Mouse (Mus musculus) hindbrain, embryonic 15.5 days (tissue): ENCODE measurements around the gene Arid5b. TPM values are rescaled to one million over a fixed set of nuclear protein-coding genes. Genes with fewer than 3 reads are reported as not detected.

Experiments used
- ATAC-seq: fragments of 200-750 bp; cut with Nextera tagmentation; 2 replicates; pipeline ENCODE4 v1.8.0; 2017; ENCODE audit warnings: low read depth, moderate number of reproducible peaks, moderate TSS enrichment; ENCODE audit not compliant: low FRiP score
- H3K27ac ChIP-seq: fragments of 300-500 bp; sonication (generic); replicated peaks from 2 replicates; pipeline ENCODE4 v1.5.1; 2015; ENCODE audit warnings: mild to moderate bottlenecking, inconsistent platforms
- H3K27me3 ChIP-seq: fragments of 300-500 bp; sonication (generic); 2 replicates; pipeline ENCODE4 v1.6.1; 2015; ENCODE audit warnings: control low read depth, inconsistent platforms
- H3K36me3 ChIP-seq: fragments of 300-500 bp; sonication (generic); 2 replicates; pipeline ENCODE4 v1.6.1; 2015; ENCODE audit warnings: control low read depth, inconsistent platforms
- H3K4me1 ChIP-seq: fragments of 300-500 bp; sonication (generic); replicated peaks from 2 replicates; pipeline ENCODE4 v1.6.1; 2015; ENCODE audit warnings: control low read depth, inconsistent platforms
- H3K4me2 ChIP-seq: fragments of 300-500 bp; sonication (generic); 2 replicates; pipeline ENCODE4 v1.6.1; 2015; ENCODE audit warnings: moderate library complexity, mild to moderate bottlenecking, inconsistent platforms
- H3K4me3 ChIP-seq: fragments of 300-500 bp; sonication (generic); 2 replicates; pipeline ENCODE4 v1.5.1; 2015; ENCODE audit warnings: mild to moderate bottlenecking, inconsistent platforms
- H3K9ac ChIP-seq: fragments of 300-500 bp; sonication (generic); 2 replicates; pipeline ENCODE4 v1.6.1; 2015; ENCODE audit warnings: inconsistent platforms
- H3K9me3 ChIP-seq: fragments of 300-500 bp; sonication (generic); 2 replicates; pipeline ENCODE4 v1.6.1; 2016; ENCODE audit warnings: control low read depth, inconsistent platforms
- WGBS: fragments of 180-500 bp; shearing (Covaris S2); methylation state at CpG from one replicate; pipeline ENCODE4 v1.1.7; 2015; 5-methylcytosine and 5-hydroxymethylcytosine counted together
- polyA plus RNA-seq: library from polyadenylated mRNA; unstranded; fragments of >200 nt; fragmentation: Nextera tagmentation; extraction: Ambion mirVana; gene quantifications from 2 replicates; pipeline ENCODE4 v1.2.1, GENCODE M21; 2015

Arid5b gene
- polyA plus RNA-seq, 1 experiment from 2014 or later, result 17.4 TPM

- Histone ChIP-seq H3K4me2 (no peak overlapping the region), H3K9me3 (no peaks in the 10 kb centered on the region), H3K4me3 (no peak overlapping the region), H3K4me1 (no peaks in the 10 kb centered on the region), H3K27ac (no peak overlapping the region), H3K9ac (no peak overlapping the region), H3K36me3 (peaks cover 28% of the 10 kb centered on the region), H3K27me3 (no peaks in the 10 kb centered on the region)
- 91% methylated on average over 19 of the region's 19 CpGs for WGBS
- ATAC-seq, result no peak
Measured at GRCm38 (mm10) chr10:68097821-68098675, 180.5 kb downstream of the Arid5b start.

DNA sequence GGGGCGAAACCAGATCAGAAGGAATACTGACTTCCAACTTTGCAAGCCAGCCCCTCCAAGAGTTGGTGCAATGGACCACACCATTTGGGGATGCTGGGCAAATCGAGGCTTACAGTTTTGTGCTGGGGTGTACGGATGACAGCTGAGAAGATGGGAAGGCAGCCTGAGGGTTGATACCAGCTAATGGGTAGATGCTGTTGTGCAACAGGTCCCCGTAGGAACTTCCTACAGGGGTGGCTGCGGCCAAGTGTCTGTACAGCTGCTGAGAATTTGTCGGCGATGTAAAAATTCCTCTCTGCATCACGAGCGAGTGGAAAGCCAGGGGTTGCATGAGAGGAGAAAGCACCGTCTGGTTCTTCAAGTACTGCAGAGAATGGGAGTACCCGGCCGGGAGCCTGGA, 182.1 kb downstream of the Arid5b start:
- Histone ChIP-seq H3K9me3 (no peaks in the 10 kb centered on the region), H3K4me1 (no peaks in the 10 kb centered on the region), H3K4me2 (no peak overlapping the region), H3K27ac (no peak overlapping the region), H3K27me3 (no peaks in the 10 kb centered on the region), H3K9ac (no peak overlapping the region), H3K4me3 (no peak overlapping the region), H3K36me3 (peaks cover 24% of the 10 kb centered on the region)
- ATAC-seq, result no peak
- WGBS, result 96% methylated on average over 12 of the region's 12 CpGs

DNA sequence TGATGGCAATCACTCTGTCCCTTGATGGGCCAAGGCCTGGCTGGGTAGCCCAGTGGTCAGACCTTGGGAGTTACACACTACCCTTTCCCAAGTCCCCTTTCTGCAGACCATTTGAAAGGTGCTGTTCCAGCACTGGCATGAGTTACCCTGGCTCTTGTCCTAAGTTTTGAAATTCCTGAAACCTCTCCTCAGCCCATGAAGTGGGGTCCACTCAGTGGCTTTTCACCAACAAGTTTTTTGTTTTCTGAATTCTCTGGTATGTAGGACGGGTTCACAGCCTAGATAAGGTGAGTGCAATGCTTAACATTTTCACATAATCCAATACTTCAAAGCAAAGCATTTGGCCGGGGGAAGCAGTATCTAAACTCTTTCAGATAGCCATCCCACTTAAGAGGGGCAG, 183.4 kb downstream of the Arid5b start:
- WGBS, result 86% methylated on average over 2 of the region's 2 CpGs

GRCm38 (mm10) chr10:68093496-68093895, 185.0 kb downstream of the Arid5b start:
- no peak overlapping the region for H3K4me3 ChIP-seq
- no peak overlapping the region for H3K9ac ChIP-seq
- 74% methylated on average over 3 of the region's 3 CpGs for WGBS
- no peaks in the 10 kb centered on the region for H3K27me3 ChIP-seq
- H3K27ac ChIP-seq, result no peak overlapping the region
- no peaks in the 10 kb centered on the region for H3K4me1 ChIP-seq
- ATAC-seq, result no peak
- no peak overlapping the region for H3K4me2 ChIP-seq
- peaks cover 22% of the 10 kb centered on the region for H3K36me3 ChIP-seq
- H3K9me3 ChIP-seq, result no peaks in the 10 kb centered on the region

More for the DNA sequence above, 183.4 kb downstream of the Arid5b start:
- Histone ChIP-seq H3K4me1 (no peaks in the 10 kb centered on the region), H3K9ac (no peak overlapping the region), H3K4me3 (no peak overlapping the region), H3K9me3 (no peaks in the 10 kb centered on the region), H3K27ac (no peak overlapping the region), H3K4me2 (no peak overlapping the region), H3K27me3 (no peaks in the 10 kb centered on the region), H3K36me3 (peaks cover 22% of the 10 kb centered on the region)
- ATAC-seq, result no peak

GRCm38 (mm10) chr10:68091840-68092239, 186.7 kb downstream of the Arid5b start:
- no peaks in the 10 kb centered on the region for H3K4me1 ChIP-seq
- 89% methylated on average over 4 of the region's 4 CpGs for WGBS
- ATAC-seq, result no peak
- H3K36me3 ChIP-seq, result peaks cover 8% of the 10 kb centered on the region
- no peak overlapping the region for H3K4me3 ChIP-seq
- H3K9ac ChIP-seq, result no peak overlapping the region
- H3K4me2 ChIP-seq, result no peak overlapping the region
- no peak overlapping the region for H3K27ac ChIP-seq
- H3K9me3 ChIP-seq, result no peaks in the 10 kb centered on the region
- no peaks in the 10 kb centered on the region for H3K27me3 ChIP-seq

- no peak for ATAC-seq
- H3K4me1 ChIP-seq, result no peaks in the 10 kb centered on the region
- peaks cover under 1% of the 10 kb centered on the region; the same call in 1 of the 2 replicates for H3K36me3 ChIP-seq
- 70% methylated on average over 11 of the region's 11 CpGs for WGBS
- no peak overlapping the region for H3K4me3 ChIP-seq
- H3K9me3 ChIP-seq, result no peaks in the 10 kb centered on the region
- no peak overlapping the region for H3K4me2 ChIP-seq
- no peaks in the 10 kb centered on the region for H3K27me3 ChIP-seq
- no peak overlapping the region for H3K9ac ChIP-seq
- no peak overlapping the region for H3K27ac ChIP-seq
Measured at GRCm38 (mm10) chr10:68091011-68091410, 187.5 kb downstream of the Arid5b start.

- no peaks in the 10 kb centered on the region for H3K9me3 ChIP-seq
- ATAC-seq, result no peak
- H3K27ac ChIP-seq, result no peak overlapping the region
- no peak overlapping the region for H3K9ac ChIP-seq
- no peak overlapping the region for H3K4me2 ChIP-seq
- no peaks in the 10 kb centered on the region for H3K36me3 ChIP-seq
- WGBS, result 84% methylated on average over 3 of the region's 3 CpGs
- no peak overlapping the region for H3K4me3 ChIP-seq
- no peaks in the 10 kb centered on the region for H3K27me3 ChIP-seq
- H3K4me1 ChIP-seq, result no peaks in the 10 kb centered on the region
Measured at GRCm38 (mm10) chr10:68090544-68090943, 188.0 kb downstream of the Arid5b start.

DNA sequence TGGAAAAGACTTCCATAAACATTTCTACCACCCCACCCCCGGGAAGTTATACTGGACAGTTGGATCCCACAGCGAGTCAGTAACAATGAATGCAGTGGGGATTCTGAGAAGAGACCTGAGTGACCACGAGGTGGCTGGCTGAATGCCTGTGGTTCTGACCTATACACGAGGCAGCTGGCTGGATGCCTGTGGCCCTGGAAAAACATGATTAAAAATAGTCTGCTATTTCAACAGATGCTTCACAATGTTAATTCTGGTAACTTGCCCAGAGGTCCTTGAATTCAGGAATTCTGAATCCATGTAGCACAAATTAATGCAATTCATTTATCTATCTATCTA, 188.4 kb downstream of the Arid5b start:
- H3K9me3 ChIP-seq, result no peaks in the 10 kb centered on the region
- WGBS, result 60% methylated on average over 4 of the region's 4 CpGs
- H3K36me3 ChIP-seq, result no peaks in the 10 kb centered on the region
- no peak overlapping the region for H3K4me2 ChIP-seq
- no peak overlapping the region for H3K9ac ChIP-seq
- no peak overlapping the region for H3K4me3 ChIP-seq
- ATAC-seq, result no peak
- no peaks in the 10 kb centered on the region for H3K27me3 ChIP-seq
- H3K27ac ChIP-seq, result no peak overlapping the region
- H3K4me1 ChIP-seq, result no peaks in the 10 kb centered on the region

GRCm38 (mm10) chr10:68089435-68090196, 188.9 kb downstream of the Arid5b start:
- ATAC-seq, result no peak
- H3K27me3 ChIP-seq, result no peaks in the 10 kb centered on the region

GRCm38 (mm10) chr10:68087722-68088121, 190.8 kb downstream of the Arid5b start:
- H3K27ac ChIP-seq, result no peak overlapping the region

More at GRCm38 (mm10) chr10:68089435-68090196, 188.9 kb downstream of the Arid5b start:
- no peak overlapping the region for H3K9ac ChIP-seq
- no peak overlapping the region for H3K4me3 ChIP-seq
- no peaks in the 10 kb centered on the region for H3K4me1 ChIP-seq
- H3K4me2 ChIP-seq, result no peak overlapping the region
- 69% methylated on average over 15 of the region's 15 CpGs for WGBS
- no peaks in the 10 kb centered on the region for H3K9me3 ChIP-seq
- H3K36me3 ChIP-seq, result no peaks in the 10 kb centered on the region
- no peak overlapping the region for H3K27ac ChIP-seq

GRCm38 (mm10) chr10:68086973-68087372, 191.6 kb downstream of the Arid5b start:
- H3K27me3 ChIP-seq, result no peaks in the 10 kb centered on the region
- no peak overlapping the region for H3K27ac ChIP-seq
- WGBS, result 79% methylated on average over 4 of the region's 4 CpGs
- H3K4me1 ChIP-seq, result no peaks in the 10 kb centered on the region
- no peak overlapping the region for H3K4me2 ChIP-seq
- ATAC-seq, result no peak
- no peaks in the 10 kb centered on the region for H3K36me3 ChIP-seq
- no peaks in the 10 kb centered on the region for H3K9me3 ChIP-seq
- H3K9ac ChIP-seq, result no peak overlapping the region
- H3K4me3 ChIP-seq, result no peak overlapping the region

More at GRCm38 (mm10) chr10:68087722-68088121, 190.8 kb downstream of the Arid5b start:
- Histone ChIP-seq H3K9ac (no peak overlapping the region), H3K4me1 (no peaks in the 10 kb centered on the region), H3K9me3 (no peaks in the 10 kb centered on the region), H3K27me3 (no peaks in the 10 kb centered on the region), H3K36me3 (no peaks in the 10 kb centered on the region), H3K4me3 (no peak overlapping the region), H3K4me2 (no peak overlapping the region)
- 86% methylated on average over 3 of the region's 3 CpGs for WGBS
- ATAC-seq, result no peak

DNA sequence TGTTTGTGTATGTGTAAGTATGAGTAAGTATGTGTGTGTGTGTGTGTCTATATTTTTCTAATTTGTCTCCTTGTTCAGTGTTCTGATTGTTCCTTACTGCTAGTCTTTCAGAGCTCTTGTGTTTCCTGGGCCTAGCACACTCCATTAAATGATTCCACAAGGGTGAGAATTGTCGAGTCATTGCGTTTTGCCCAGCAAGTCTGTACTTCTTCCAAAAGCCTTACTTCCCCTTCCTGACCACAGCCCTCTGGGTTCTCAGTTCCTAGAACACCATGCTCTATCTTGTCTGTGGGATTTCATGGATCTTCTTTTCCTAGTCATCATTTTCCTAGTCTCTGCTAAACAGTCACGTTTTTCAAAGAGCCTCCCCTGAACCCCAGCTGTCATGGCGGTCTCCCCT, 193.0 kb downstream of the Arid5b start:
- Histone ChIP-seq H3K4me3 (no peak overlapping the region), H3K9me3 (no peaks in the 10 kb centered on the region), H3K27ac (no peak overlapping the region), H3K36me3 (no peaks in the 10 kb centered on the region), H3K4me1 (no peaks in the 10 kb centered on the region), H3K9ac (no peak overlapping the region), H3K27me3 (no peaks in the 10 kb centered on the region), H3K4me2 (no peak overlapping the region)
- no peak for ATAC-seq
- WGBS, result 82% methylated on average over 4 of the region's 4 CpGs
